In the genomic region with DNA sequence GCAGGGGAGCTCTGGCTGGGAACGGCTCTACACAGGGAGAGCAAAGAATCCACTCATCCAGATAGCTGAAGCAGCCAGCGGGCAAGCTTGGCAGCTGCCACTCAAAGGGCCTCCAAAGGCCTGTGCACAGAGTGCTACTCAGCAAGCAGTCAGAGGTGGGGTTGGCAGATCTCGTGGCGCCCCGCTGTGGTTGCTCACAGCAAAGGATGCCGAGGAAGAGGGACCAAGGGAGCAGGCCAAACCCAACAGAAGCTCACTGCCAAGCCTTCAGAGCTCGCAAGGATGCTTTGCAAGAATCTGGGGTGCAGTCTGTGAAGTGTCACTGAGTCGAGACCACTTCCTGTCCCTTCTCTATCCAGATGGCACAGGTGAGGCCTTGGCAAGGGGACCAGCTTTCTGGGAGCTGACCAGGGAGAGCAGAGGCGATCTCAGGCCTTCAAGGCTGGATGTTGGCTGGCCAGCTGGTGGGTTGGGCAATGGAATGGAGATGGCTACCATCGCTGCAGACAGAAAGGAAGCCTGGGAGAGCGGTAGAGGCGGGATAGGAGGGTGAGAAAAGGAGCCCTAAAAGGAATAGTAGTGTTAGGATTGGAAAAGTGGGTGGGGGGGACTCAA, we compare ENCODE assay signal across 9 mouse cellular contexts. TPM values are rescaled to one million over a fixed set of nuclear protein-coding genes. Genes with fewer than 3 reads are reported as not detected.
A peak's percentile ranks its signal among the peaks of the same experiment; 100 is the strongest.
DNase-seq lines count a peak whose midpoint lies in the region; ATAC-seq lines count a peak whose summit lies in the region.
"Had no signal": no experiment of that assay in that cellular context is flagged by ENCODE, and none has a peak within 500 bp of the region (broad histone marks: within the 10 kb centered on the region; RNA-seq: fewer than 3 reads in every experiment).

No protein-coding gene starts in this region.

- H3K4me1 ChIP-seq in lung, embryonic 15.5 days, result peaks cover 7% of the 10 kb centered on the region; the same call in 1 of the 2 replicates
- H3K4me1 ChIP-seq in forebrain, embryonic 12.5 days, result peaks cover 31% of the 10 kb centered on the region
- H3K4me1 ChIP-seq in midbrain, embryonic 14.5 days (ENCODE audit: control insufficient read depth, insufficient read depth, low read length), result peaks cover 12% of the 10 kb centered on the region; the same call in 1 of the 2 replicates

- ATAC-seq in lung, embryonic 15.5 days (ENCODE audit: borderline replicate concordance, extremely low read depth, low FRiP score, low TSS enrichment), result peak; percentile 74; the same call in 1 of the 2 replicates
- peak; percentile 81 for ATAC-seq in forebrain, embryonic 12.5 days (ENCODE audit: low FRiP score)
- peak; percentile 72 for ATAC-seq in midbrain, embryonic 14.5 days (ENCODE audit: low FRiP score, low TSS enrichment)
- ATAC-seq in monocyte, adult 5-6 weeks (replicated peaks; ENCODE audit: insufficient number of reproducible peaks, low FRiP score, low TSS enrichment, poor library complexity, severe bottlenecking), result no peak

- H3K4me2 ChIP-seq in lung, embryonic 15.5 days, result no peak overlapping the region
- peak overlapping the region; percentile 29 for H3K4me2 ChIP-seq in forebrain, embryonic 12.5 days
- H3K4me2 ChIP-seq in midbrain, embryonic 14.5 days (ENCODE audit: low read length), result no peak overlapping the region

- no peak overlapping the region for H3K4me3 ChIP-seq in lung, embryonic 15.5 days
- H3K4me3 ChIP-seq in forebrain, embryonic 12.5 days (replicated peaks), result no peak overlapping the region
- H3K4me3 ChIP-seq in midbrain, embryonic 14.5 days (replicated peaks; ENCODE audit: low read depth, low read length), result no peak overlapping the region

- DNase-seq in lung, adult 18-20 months, result no peak
- peak; percentile 80 for DNase-seq in cerebellum, adult 11-12 months
- DNase-seq in layer of hippocampus, postnatal 10 days (ENCODE audit: low spot score in 2 of 2), result peak; percentile 70 to 84
- DNase-seq in midbrain, embryonic 14.5 days, result peak; percentile 85
- DNase-seq in urinary bladder, postnatal 36 days (ENCODE audit: low spot score in 2 of 2), result no peak

- 34% methylated on average over 12 of the region's 12 CpGs for WGBS in lung, embryonic 15.5 days
- 9% methylated on average over 12 of the region's 12 CpGs for WGBS in forebrain, embryonic 12.5 days
- 14% methylated on average over 12 of the region's 12 CpGs for WGBS in midbrain, embryonic 14.5 days

- no peaks in the 10 kb centered on the region for H3K9me3 ChIP-seq in lung, embryonic 15.5 days
- H3K9me3 ChIP-seq in forebrain, embryonic 12.5 days, result no peaks in the 10 kb centered on the region
- H3K9me3 ChIP-seq in midbrain, embryonic 14.5 days (ENCODE audit: control insufficient read depth, low read length), result no peaks in the 10 kb centered on the region

- H3K27me3 ChIP-seq in lung, embryonic 15.5 days, result no peaks in the 10 kb centered on the region
- H3K27me3 ChIP-seq in forebrain, embryonic 12.5 days, result peaks cover 58% of the 10 kb centered on the region
- peaks cover 22% of the 10 kb centered on the region for H3K27me3 ChIP-seq in midbrain, embryonic 14.5 days (ENCODE audit: control insufficient read depth, insufficient read depth, low read length)

- H3K36me3 ChIP-seq in lung, embryonic 15.5 days, result no peaks in the 10 kb centered on the region
- H3K36me3 ChIP-seq in forebrain, embryonic 12.5 days (replicated peaks), result no peaks in the 10 kb centered on the region
- no peaks in the 10 kb centered on the region for H3K36me3 ChIP-seq in midbrain, embryonic 14.5 days (ENCODE audit: control insufficient read depth, insufficient read depth, low read length)

- H3K9ac ChIP-seq in lung, embryonic 15.5 days, result no peak overlapping the region
- 0 out of 2 replicates have a peak overlapping the region, but pooled peaks have one; percentile 21 for H3K9ac ChIP-seq in forebrain, embryonic 12.5 days
- H3K9ac ChIP-seq in midbrain, embryonic 14.5 days (replicated peaks; ENCODE audit: low read length), result no peak overlapping the region

- no peak overlapping the region for H3K27ac ChIP-seq in lung, embryonic 15.5 days
- H3K27ac ChIP-seq in forebrain, embryonic 12.5 days, result peak overlapping the region; percentile 67
- no peak overlapping the region for H3K27ac ChIP-seq in midbrain, embryonic 14.5 days (replicated peaks; ENCODE audit: low read depth, low read length)

RNA-seq across cellular contexts. Expression of a gene that starts 42.6 kb away (rescaled TPM):
- polyA plus RNA-seq in lung, embryonic 15.5 days (2015; fragmentation: Nextera tagmentation; extraction: Ambion mirVana), result 0.04 TPM in 1 of 2 replicates, not detected in the other
- polyA plus RNA-seq in forebrain, embryonic 12.5 days (2016; fragmentation: Nextera tagmentation; extraction: Ambion mirVana), result not detected in 2 replicates
- total RNA-seq in layer of hippocampus, postnatal 10 days (2021), result not detected
- not detected in 2 replicates for polyA plus RNA-seq in midbrain, embryonic 14.5 days (2014; fragmentation: Nextera tagmentation; extraction: Ambion mirVana)
- not detected in 3 replicates for total RNA-seq in monocyte, adult 5-6 weeks (2017)
- total RNA-seq: liver, adult 2 months had no signal

RNA-seq across cellular contexts. Expression of a gene that starts 51.4 kb away (rescaled TPM):
- 1.7 and 2.2 TPM in 2 replicates for polyA plus RNA-seq in lung, embryonic 15.5 days (2015; fragmentation: Nextera tagmentation; extraction: Ambion mirVana)
- polyA plus RNA-seq in forebrain, embryonic 12.5 days (2016; fragmentation: Nextera tagmentation; extraction: Ambion mirVana), result 1.1 and 1.3 TPM in 2 replicates
- total RNA-seq in layer of hippocampus, postnatal 10 days (2021), result 10 to 100 TPM; 50.6 to 56.8 TPM
- polyA plus RNA-seq in midbrain, embryonic 14.5 days (2014; fragmentation: Nextera tagmentation; extraction: Ambion mirVana), result 5.0 and 6.7 TPM in 2 replicates
- 157 to 186 TPM (median 183 TPM) in 3 replicates for total RNA-seq in monocyte, adult 5-6 weeks (2017)

Comparison
In these comparisons a context has a peak if more than half of its experiments do, and no peak if none do; other contexts are left out.
1. DNase-seq: peak in cerebellum, adult 11-12 months (single experiment), layer of hippocampus, postnatal 10 days (2 of 2) and midbrain, embryonic 14.5 days (single experiment); none in lung, adult 18-20 months (0 of 2) and urinary bladder, postnatal 36 days (0 of 2).